Mouse (Mus musculus) liver, embryonic 14.5 days (tissue): ENCODE data around the gene Pigf. TPM values are rescaled to one million over a fixed set of nuclear protein-coding genes. Genes with fewer than 3 reads are reported as not detected.
A peak's percentile ranks its signal among the peaks of the same experiment; 100 is the strongest.

ENCODE experiments used
- ATAC-seq: fragments of 200-750 bp; cut with Nextera tagmentation; 2 replicates; pipeline ENCODE4 v1.8.0; 2017; ENCODE audit warnings: moderate number of reproducible peaks, mild to moderate bottlenecking, moderate library complexity; ENCODE audit not compliant: insufficient read depth
- DNase-seq, 3 experiments: peaks; one replicate each; pipeline ENCODE4 v3.0.0-alpha.2; 2012 to 2013; ENCODE audit warnings: low read depth in 3 of 3, low spot score in 3 of 3
- H3K27ac ChIP-seq: fragments of 300-500 bp; sonication (generic); 2 replicates; pipeline ENCODE4 v1.5.1; 2014; ENCODE audit warnings: moderate library complexity, mild to moderate bottlenecking, control low read depth, inconsistent platforms
- H3K27me3 ChIP-seq: fragments of 300-500 bp; sonication (generic); 2 replicates; pipeline ENCODE4 v1.6.1; 2014; ENCODE audit warnings: mild to moderate bottlenecking, low read length, moderate library complexity; ENCODE audit not compliant: control insufficient read depth, insufficient read depth
- H3K36me3 ChIP-seq: fragments of 300-500 bp; sonication (generic); replicated peaks from 2 replicates; pipeline ENCODE4 v1.6.1; 2014; ENCODE audit warnings: low read depth; ENCODE audit not compliant: control insufficient read depth, insufficient read depth
- H3K4me1 ChIP-seq, 2 experiments: fragments of 200-500 bp in 1 of 2; fragments of 300-500 bp in 1 of 2; sonication (generic) in 1 of 2; replicated peaks; 2 replicates each; pipeline ENCODE4 v1.6.1; 2012 to 2014; ENCODE audit warnings: antibody characterized with exemption in 1 of 2, inconsistent platforms in 1 of 2, low read length in 1 of 2; ENCODE audit not compliant: control insufficient read depth in 2 of 2, insufficient read depth in 2 of 2
- H3K4me2 ChIP-seq: fragments of 300-500 bp; sonication (generic); 2 replicates; pipeline ENCODE4 v1.6.1; 2014; ENCODE audit warnings: low read depth, mild to moderate bottlenecking, control low read depth, moderate library complexity
- H3K4me3 ChIP-seq, 2 experiments: fragments of 200-500 bp in 1 of 2; fragments of 300-500 bp in 1 of 2; sonication (generic) in 1 of 2; 2 replicates each; pipeline ENCODE4 v1.5.1; 2012 to 2014; ENCODE audit warnings: low read depth in 2 of 2, low read length in 2 of 2, mild to moderate bottlenecking in 2 of 2, control low read depth in 1 of 2, inconsistent platforms in 1 of 2, moderate library complexity in 1 of 2; ENCODE audit not compliant: insufficient read depth in 1 of 2
- H3K9ac ChIP-seq: fragments of 300-500 bp; sonication (generic); replicated peaks from 2 replicates; pipeline ENCODE4 v1.6.1; 2014; ENCODE audit warnings: mild to moderate bottlenecking, control low read depth, moderate library complexity
- H3K9me3 ChIP-seq: fragments of 300-500 bp; sonication (generic); 2 replicates; pipeline ENCODE4 v1.6.1; 2016; ENCODE audit warnings: low read length, mixed read lengths; ENCODE audit not compliant: control insufficient read depth
- CTCF ChIP-seq: IDR thresholded peaks from 2 replicates; pipeline ENCODE4 v1.5.1; 2016; ENCODE audit warnings: antibody characterized with exemption, low read depth, control low read depth
- EP300 ChIP-seq: IDR thresholded peaks from 2 replicates; pipeline ENCODE4 v1.6.1; 2016; ENCODE audit warnings: antibody characterized with exemption, low read depth
- WGBS: fragments of 180-500 bp; shearing (Covaris S2); extraction: QIAGEN DNeasy Blood & Tissue Kit; methylation state at CpG from one replicate; pipeline ENCODE4 v1.1.7; 2014; ENCODE audit not compliant: insufficient replicate concordance; 5-methylcytosine and 5-hydroxymethylcytosine counted together
- polyA plus RNA-seq, 2 experiments: library from polyadenylated mRNA; depleted of rRNA in 1 of 2; stranded (reverse) in 1 of 2; unstranded in 1 of 2; fragments of >200 nt; fragmentation: Nextera tagmentation in 1 of 2; extraction: Ambion mirVana in 1 of 2; gene quantifications; 2 replicates each; pipeline versions ENCODE4 v1.2.1 to v1.2.3; 2012 to 2014

Gene Pigf
- polyA plus RNA-seq, 2 experiments, result 8.7 to 14.6 TPM

- no peak overlapping the region for H3K9ac ChIP-seq
- H3K27me3 ChIP-seq, result peaks cover 27% of the 10 kb centered on the region
- H3K4me2 ChIP-seq, result no peak overlapping the region
- DNase-seq (no peak), ATAC-seq (no peak)
- H3K27ac ChIP-seq, result no peak overlapping the region
- no peak for TF ChIP-seq EP300
- no peak for TF ChIP-seq CTCF
- no peaks in the 10 kb centered on the region for H3K9me3 ChIP-seq
- no peaks in the 10 kb centered on the region for H3K36me3 ChIP-seq
- WGBS, result 64% methylated on average over 10 of the region's 10 CpGs
- H3K4me1 ChIP-seq, result peaks cover 0 to 11% of the 10 kb centered on the region in 2 experiments; a peak in 2 of 4 replicates
- H3K4me3 ChIP-seq, result no peak overlapping the region
Measured at GRCm38 (mm10) chr17:86966040-86966439, 59.2 kb downstream of the Pigf start.

- peaks cover 27% of the 10 kb centered on the region for H3K27me3 ChIP-seq
- no peaks in the 10 kb centered on the region for H3K36me3 ChIP-seq
- no peak for ATAC-seq
- TF ChIP-seq CTCF, result no peak
- no peak for TF ChIP-seq EP300
- WGBS, result 75% methylated on average over 8 of the region's 8 CpGs
- H3K4me3 ChIP-seq, result no peak overlapping the region
- DNase-seq, result no peak
- H3K9ac ChIP-seq, result no peak overlapping the region
- no peaks in the 10 kb centered on the region for H3K9me3 ChIP-seq
- H3K4me2 ChIP-seq, result no peak overlapping the region; the same call in 1 of the 2 replicates
- no peak overlapping the region for H3K27ac ChIP-seq
- H3K4me1 ChIP-seq, result peaks cover 0 to 11% of the 10 kb centered on the region in 2 experiments; a peak in 2 of 4 replicates
Measured at GRCm38 (mm10) chr17:86965121-86965520, 60.1 kb downstream of the Pigf start.

- 1% methylated on average over 10 of the region's 10 CpGs for WGBS
- no peak overlapping the region for H3K27ac ChIP-seq
- no peak overlapping the region for H3K9ac ChIP-seq
- peaks cover 0 to 11% of the 10 kb centered on the region in 2 experiments; a peak in 2 of 4 replicates for H3K4me1 ChIP-seq
- TF ChIP-seq EP300 (no peak), CTCF (no peak)
- H3K36me3 ChIP-seq, result no peaks in the 10 kb centered on the region
- peak overlapping the region; percentile 72 for H3K4me2 ChIP-seq
- ATAC-seq (peak; percentile 27; the same call in 1 of the 2 replicates), DNase-seq (peak; percentile 22 to 43 (median 24))
- peak overlapping the region in 1 of 2 experiments; percentile 61; a peak in 2 of 4 replicates for H3K4me3 ChIP-seq
- H3K9me3 ChIP-seq, result no peaks in the 10 kb centered on the region
- peaks cover 27% of the 10 kb centered on the region for H3K27me3 ChIP-seq
Measured at GRCm38 (mm10) chr17:86964502-86964901, 60.7 kb downstream of the Pigf start.

- Histone ChIP-seq H3K4me3 (peak overlapping the region; percentile 61 to 63; a peak in 3 of 4 replicates), H3K27me3 (peaks cover 27% of the 10 kb centered on the region), H3K36me3 (no peaks in the 10 kb centered on the region), H3K4me2 (peak overlapping the region; percentile 72), H3K9me3 (no peaks in the 10 kb centered on the region), H3K9ac (no peak overlapping the region), H3K27ac (no peak overlapping the region), H3K4me1 (peaks cover 0 to 11% of the 10 kb centered on the region in 2 experiments; a peak in 2 of 4 replicates)
- no peak for TF ChIP-seq CTCF
- no peak for TF ChIP-seq EP300
- ATAC-seq (no peak), DNase-seq (no peak)
- WGBS, result 3% methylated on average over 6 of the region's 6 CpGs
Measured at GRCm38 (mm10) chr17:86964041-86964440, 61.2 kb downstream of the Pigf start.

- H3K27ac ChIP-seq, result no peak overlapping the region
- H3K4me1 ChIP-seq, result peaks cover 0 to 11% of the 10 kb centered on the region in 2 experiments; a peak in 2 of 4 replicates
- no peaks in the 10 kb centered on the region for H3K9me3 ChIP-seq
- H3K4me3 ChIP-seq, result peak overlapping the region; percentile 61 to 63
- H3K9ac ChIP-seq, result peak overlapping the region; percentile 57
- peaks cover 27% of the 10 kb centered on the region for H3K27me3 ChIP-seq
- peak overlapping the region; percentile 72 for H3K4me2 ChIP-seq
- no peak for ATAC-seq
- H3K36me3 ChIP-seq, result no peaks in the 10 kb centered on the region
- DNase-seq, result no peak
- WGBS, result under 1% methylated on average over 22 of the region's 26 CpGs
- TF ChIP-seq EP300 (no peak), CTCF (no peak)
Measured at GRCm38 (mm10) chr17:86963586-86963902, 61.7 kb downstream of the Pigf start.
